Mouse (Mus musculus) embryonic stem cell, embryonic (primary cell): ENCODE data around the gene Atg5.
"Not testable (repeated sequence)": the region's sequence is repeated elsewhere in the genome, so short reads cannot be mapped to it uniquely, and the experiment has no call there.

Experiments used
- CTCF ChIA-PET, 4 experiments: fragments of 300-600 bp in 2 of 4; fragments of 350-600 bp in 2 of 4; sonication (Branson Sonifier 250); formaldehyde crosslinking; loops; one replicate each; lab custom pipeline; 2022; ENCODE audit warnings: inconsistent platforms in 2 of 4; lab: Charles Lee
- POLR2A ChIA-PET, 4 experiments: fragments of 300-600 bp in 2 of 4; fragments of 350-600 bp in 2 of 4; sonication (Branson Sonifier 250); formaldehyde crosslinking; loops; one replicate each; lab custom pipeline; 2022; ENCODE audit warnings: antibody characterized with exemption in 4 of 4, inconsistent platforms in 1 of 4; lab: Charles Lee

Gene Atg5

DNA sequence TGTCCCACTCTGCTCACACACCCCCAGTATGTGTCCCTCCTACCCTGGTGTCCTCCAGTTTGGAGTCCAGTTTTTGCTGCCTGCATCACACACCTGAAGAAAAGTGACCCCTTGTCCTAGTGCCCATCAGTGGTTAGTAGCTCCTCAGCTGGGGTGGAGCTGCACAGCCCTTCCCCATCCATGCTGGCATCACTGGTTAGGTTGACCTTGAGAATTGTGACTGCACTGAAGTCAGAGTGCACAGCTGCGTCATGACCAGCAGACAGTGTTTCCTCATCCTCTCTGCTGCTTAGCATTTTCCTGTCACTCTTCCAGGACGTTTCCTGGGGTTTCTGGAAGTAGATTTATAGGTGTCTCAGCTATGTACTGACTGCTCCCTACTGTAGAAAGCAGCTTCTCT, 63.3 kb downstream of the Atg5 start:
- POLR2A ChIA-PET: interaction anchor here in 2 of 4 experiments (0.6 to 1.6 kb wide), 2 partner anchors 115 to 437 kb away, joined by 4 read pairs; no protein-coding TSS in a partner anchor
- CTCF ChIA-PET: no interaction called here

DNA sequence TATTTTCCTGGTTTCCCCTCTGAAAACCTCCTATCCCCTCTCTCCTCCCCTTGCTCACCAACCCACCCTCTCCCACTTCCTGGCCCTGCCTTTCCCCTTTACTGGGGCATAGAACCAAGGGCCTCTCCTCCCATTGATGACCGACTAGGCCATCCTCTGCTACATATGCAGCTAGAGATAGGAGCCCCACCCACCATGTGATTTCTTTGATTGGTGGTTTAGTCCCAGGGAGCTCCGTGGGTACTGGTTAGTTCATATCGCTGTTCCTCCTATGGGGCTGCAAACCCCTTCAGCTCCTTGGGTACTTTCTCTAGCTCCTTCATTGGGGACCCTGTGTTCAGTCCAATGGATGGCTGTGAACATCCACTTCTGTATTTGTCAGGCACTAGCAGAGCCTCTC, 64.5 kb downstream of the Atg5 start:
- POLR2A ChIA-PET: interaction anchor here in 2 of 4 experiments (1.0 to 1.8 kb wide), 4 partner anchors 59 to 114 kb away, joined by 3 to 4 read pairs (median 4); no protein-coding TSS in a partner anchor

DNA sequence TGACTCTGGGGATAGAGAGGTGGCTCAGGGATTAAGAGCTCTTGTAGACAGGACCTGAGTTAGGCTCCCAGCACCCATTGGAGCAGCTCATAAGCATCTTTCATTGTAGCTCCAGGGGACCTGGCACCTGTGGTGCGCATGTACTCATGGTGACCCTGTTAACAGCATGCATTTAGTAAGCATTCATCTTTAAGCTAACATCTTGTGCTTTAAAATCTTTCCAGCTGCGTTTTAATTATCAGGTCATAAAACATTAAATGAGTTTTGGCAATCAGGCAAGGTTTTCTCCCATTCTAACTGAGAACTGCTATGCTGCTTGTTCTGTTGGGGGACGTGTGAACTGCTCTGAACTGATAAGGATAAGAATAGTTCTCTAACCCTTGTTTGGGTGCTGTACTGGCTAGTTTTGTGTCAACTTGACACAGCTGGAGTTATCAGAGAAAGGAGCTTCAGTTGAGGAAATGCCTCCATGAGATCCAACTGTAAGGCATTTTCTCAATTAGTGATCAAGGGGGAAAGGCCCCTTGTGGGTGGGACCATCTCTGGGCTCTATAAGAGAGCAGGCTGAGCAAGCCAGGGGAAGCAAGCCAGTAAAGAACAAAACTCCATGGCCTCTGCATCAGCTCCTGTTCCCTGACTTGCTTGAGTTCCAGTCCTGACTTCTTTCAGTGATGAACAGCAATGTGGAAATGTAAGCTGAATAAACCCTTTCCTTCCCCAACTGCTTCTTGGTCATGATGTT, 68.7 kb downstream of the Atg5 start:
- POLR2A ChIA-PET: interaction anchor here in 2 of 4 experiments (0.6 to 3.3 kb wide), 15 partner anchors 11 to 120 kb away, joined by 3 to 14 read pairs (median 3); no protein-coding TSS in a partner anchor
- CTCF ChIA-PET: not testable (repeated sequence)

More for the DNA sequence above, 64.5 kb downstream of the Atg5 start:
- CTCF ChIA-PET: not testable (repeated sequence)

DNA sequence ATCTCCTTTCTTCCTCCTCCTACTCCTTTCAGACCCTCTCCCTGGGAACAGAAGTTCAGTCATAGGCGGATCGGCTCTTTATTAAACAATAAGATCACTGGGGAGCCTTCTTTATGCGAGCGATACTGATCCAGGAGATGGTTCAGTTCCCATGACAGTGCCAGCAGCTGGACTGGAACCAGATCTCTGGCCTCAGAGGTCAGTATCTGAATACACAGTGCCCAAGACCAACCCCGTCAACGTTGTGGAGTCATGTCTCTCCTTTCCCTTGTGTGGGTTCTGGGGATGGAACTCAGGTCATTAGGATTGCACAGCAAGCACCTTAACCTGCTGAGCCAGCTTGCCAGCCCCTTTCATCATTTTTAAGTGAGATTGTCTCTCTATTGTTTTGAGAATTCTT, 70.4 kb downstream of the Atg5 start:
- ChIA-PET CTCF (no interaction called here), POLR2A (interaction anchor here in 2 of 4 experiments (0.6 to 1.3 kb wide), 2 partner anchors 71 to 103 kb away, joined by 3 read pairs; no protein-coding TSS in a partner anchor)

DNA sequence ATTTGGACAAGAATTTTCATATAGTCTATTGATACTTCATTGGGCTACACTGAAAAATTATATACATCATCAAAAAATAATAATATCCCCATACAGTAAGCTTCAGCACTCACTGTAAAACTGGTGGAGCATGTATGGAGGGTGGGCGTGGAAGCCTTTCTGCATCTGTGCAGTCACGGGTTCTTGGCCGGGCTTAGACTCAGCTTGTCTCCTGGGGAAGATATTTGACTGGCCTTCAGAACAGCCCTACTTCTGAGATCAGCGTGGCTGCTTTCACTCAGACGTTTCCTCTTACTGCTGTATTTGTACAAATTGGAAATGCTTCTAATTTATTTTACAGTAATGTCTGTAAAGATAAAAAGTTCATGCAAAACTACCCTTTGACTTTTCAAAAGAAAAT, 71.2 kb downstream of the Atg5 start:
- ChIA-PET POLR2A (interaction anchor here in 2 of 4 experiments (0.6 to 1.1 kb wide), 3 partner anchors 14 to 128 kb away, joined by 3 read pairs; no protein-coding TSS in a partner anchor), CTCF (no interaction called here)

DNA sequence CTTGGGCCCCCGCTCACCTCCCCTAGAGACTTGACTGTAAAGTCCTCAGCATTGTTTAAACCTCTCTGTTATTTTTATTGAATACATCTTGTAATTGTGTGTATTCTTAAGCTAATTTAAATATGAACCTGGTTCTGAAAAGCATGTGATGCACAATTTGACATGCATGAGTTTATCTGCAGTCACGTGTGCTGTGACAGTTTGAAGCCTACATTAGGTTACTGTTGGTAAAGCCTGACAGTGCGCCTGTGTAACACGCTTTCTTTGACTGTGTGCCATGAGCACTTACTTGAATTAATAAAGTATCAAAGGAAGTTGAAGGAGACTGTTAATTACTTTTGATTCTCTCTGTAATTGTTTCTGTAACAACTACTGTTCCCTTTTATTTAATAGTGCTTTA, 72.8 kb downstream of the Atg5 start:
- POLR2A ChIA-PET: interaction anchor here in 1 of 4 experiments (1.2 to 1.4 kb wide), 2 partner anchors 25 to 28 kb away, joined by 3 read pairs; no protein-coding TSS in a partner anchor
- CTCF ChIA-PET: no interaction called here

DNA sequence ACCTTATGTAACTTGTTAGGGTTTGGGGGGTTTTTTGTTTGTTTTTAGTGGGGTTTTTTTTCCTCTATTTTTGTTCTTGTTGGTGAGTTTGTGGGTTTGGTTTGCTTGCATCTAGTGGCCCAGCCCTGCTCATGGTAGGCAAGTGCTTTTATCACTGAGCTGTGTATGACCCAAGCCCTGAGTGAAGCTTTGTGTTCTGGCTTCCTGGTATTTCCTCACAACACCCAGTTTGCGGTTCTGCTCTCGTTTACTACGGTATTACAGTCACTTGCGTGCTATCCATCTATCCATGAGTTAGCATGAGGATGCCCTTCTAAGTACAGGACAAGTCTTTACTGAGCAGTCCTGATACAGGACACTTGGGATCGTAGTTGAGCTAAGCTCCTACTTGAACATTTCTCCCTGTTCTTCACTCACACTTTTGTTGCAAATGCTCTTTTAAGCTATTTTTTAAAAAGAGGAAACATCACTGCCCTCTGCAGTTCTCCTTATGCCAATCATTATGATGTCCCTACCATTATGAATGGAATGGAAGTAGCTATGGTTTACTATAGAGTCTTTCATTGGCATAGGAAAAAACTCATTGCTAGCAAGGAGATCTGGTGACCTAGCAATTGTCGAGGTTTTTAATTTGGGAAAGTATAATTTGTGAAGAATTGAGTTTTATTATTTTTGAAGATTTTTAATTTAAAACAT, 73.8 kb downstream of the Atg5 start:
- ChIA-PET CTCF (interaction anchor here in 2 of 4 experiments (0.6 to 1.0 kb wide), 4 partner anchors 8 to 141 kb away, joined by 3 to 5 read pairs (median 3); no protein-coding TSS in a partner anchor), POLR2A (interaction anchor here in 2 of 4 experiments (0.7 to 2.5 kb wide), 7 partner anchors 11 to 67 kb away, joined by 3 to 5 read pairs (median 3); no protein-coding TSS in a partner anchor)

DNA sequence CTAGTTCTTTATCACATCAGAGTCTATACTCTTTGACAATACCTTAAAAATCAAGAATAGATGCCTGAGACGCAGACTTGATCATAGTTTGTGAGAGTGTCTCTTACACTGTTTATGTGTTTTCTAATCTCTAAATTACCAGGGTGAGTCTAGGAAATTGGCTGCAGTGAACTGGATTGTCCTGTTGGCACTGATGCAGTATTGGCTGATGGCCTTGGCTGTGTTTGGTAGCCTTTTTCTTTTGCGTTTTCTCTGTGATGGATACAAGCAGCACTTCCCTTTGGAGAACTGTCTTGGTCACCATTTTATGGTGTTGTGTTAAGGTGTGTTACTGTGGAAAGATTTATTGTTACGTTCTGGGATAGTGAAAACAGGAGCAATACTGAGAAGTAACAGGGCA, 75.2 kb downstream of the Atg5 start:
- POLR2A ChIA-PET: interaction anchor here in 2 of 4 experiments (1.4 to 2.5 kb wide), 4 partner anchors 11 to 50 kb away, joined by 3 to 6 read pairs (median 5); no protein-coding TSS in a partner anchor
- CTCF ChIA-PET: interaction anchor here in 2 of 4 experiments (0.6 to 1.0 kb wide), 2 partner anchors 10 to 470 kb away, joined by 3 to 5 read pairs; no protein-coding TSS in a partner anchor

DNA sequence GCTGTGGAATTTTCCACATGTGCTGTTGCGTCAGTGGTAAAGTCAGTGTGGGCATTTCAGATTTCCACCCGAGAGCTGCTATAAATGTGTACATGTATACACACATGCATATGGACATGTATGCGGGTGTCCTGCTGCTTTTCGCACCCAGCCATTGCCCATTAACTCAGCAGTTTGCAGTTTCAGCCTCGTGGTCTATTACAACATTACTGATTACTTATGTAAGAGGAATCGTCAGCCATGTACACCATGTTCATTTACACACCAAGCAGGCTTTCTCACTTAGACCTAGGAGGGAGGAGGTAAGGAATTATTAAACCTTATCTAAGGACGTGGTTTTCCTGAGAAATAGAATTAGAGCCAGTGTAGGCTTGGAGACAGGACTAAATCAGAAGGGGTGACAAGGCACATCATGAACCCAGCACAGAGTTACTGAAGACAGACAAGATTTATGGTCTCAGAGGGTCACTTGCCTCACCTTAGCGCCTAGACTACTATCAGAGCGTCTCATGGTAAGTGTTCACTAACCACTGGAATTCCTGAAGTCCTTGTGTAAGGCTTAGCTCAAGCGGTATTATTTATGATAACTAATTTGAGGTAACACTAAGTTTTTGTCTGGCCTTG, 79.5 kb downstream of the Atg5 start:
- ChIA-PET CTCF (no interaction called here), POLR2A (interaction anchor here in 2 of 4 experiments (0.6 to 1.6 kb wide), 3 partner anchors 22 to 65 kb away, joined by 3 to 4 read pairs (median 3); no protein-coding TSS in a partner anchor)

DNA sequence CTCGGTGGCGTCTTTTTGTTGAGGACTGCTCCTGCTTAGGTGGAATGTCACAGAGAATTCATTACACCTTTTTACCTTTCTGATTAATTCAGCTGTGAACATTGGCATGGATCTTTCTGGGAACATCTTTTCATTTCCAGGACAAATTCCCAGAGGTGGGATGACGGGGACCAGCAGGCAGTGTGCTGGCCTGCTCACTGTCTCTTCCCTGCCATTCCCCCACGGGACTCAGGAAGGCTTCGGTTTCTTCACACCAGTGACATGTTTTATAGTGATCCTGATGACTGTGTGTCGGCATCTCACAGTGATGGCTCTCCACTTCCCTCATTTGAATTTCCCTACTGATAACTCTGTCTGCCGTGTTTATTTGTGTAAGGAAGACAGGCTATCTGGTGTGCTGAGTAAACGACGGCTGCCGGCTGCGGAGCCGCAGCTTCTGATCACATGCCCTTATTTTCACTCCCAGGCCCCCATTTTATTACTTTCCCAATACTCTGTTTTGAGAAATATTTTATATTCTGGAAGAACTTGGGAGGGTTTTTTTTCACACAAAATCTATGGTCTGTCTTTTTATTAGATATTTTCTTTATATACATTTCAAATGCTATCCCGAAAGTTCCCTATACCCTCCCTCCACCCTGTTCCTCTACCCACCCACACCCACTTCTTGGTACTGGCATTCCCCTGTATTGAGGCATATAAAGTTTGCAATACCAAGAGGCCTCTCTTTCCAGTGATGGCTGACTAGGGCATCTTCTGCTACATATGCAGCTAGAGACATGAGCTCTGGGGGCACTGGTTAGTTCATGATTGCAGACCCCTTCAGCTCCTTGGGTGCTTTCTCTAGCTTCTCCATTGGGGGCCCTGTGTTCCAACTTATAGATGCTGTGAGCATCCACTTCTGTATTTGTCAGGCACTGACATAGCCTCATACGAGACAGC, 80.6 kb downstream of the Atg5 start:
- POLR2A ChIA-PET: interaction anchor here in 1 of 4 experiments (1.3 kb wide), 1 partner anchor 42 kb away, joined by 3 read pairs; no protein-coding TSS in a partner anchor
- CTCF ChIA-PET: no interaction called here

DNA sequence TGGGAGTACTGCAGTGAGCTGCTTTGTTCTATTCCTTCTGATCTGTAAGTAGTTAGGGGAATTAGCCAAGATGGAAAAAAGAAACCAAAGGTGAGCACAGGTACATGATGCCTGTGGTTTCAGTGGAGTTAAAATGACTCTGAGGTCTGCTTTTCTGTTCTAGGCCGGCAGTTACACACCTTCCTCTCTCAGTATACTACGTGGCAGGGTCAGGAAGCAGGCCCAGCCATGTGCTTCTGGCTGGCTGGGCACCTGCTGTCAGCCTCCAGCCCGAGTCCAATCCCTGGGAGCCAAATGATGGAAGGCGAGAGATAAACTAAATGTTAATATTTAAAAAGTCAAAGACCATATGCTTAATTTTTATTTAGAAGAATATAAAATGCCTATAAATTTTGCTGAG, 85.3 kb downstream of the Atg5 start:
- ChIA-PET POLR2A (interaction anchor here in 1 of 4 experiments (0.9 to 2.4 kb wide), 4 partner anchors 12 to 47 kb away, joined by 3 to 9 read pairs (median 3); no protein-coding TSS in a partner anchor), CTCF (no interaction called here)

DNA sequence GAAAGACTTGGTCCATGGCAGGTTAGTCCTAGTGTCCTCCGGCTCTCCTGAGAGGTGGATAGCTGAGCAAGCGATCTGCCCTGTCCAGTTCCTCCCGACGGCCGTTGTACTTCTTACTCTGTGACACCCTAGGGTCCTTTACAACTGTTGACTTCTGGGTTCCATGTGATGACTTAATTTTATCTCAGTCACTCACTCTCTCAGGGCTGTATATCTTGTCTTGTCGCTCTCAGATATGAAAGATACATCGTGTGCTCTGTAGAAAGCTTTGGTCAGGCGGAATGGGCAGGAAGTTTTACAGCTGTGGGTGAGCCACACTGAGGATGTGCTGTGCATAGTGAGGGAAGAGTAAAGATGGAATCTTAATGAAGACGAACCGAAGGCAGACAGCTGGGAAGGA, 86.2 kb downstream of the Atg5 start:
- ChIA-PET POLR2A (interaction anchor here in 2 of 4 experiments (0.6 to 1.5 kb wide), 9 partner anchors 11 to 523 kb away, joined by 3 to 7 read pairs (median 4); no protein-coding TSS in a partner anchor), CTCF (interaction anchor here in 1 of 4 experiments (0.6 kb wide), 1 partner anchor 916 kb away, joined by 3 read pairs; no protein-coding TSS in a partner anchor)

DNA sequence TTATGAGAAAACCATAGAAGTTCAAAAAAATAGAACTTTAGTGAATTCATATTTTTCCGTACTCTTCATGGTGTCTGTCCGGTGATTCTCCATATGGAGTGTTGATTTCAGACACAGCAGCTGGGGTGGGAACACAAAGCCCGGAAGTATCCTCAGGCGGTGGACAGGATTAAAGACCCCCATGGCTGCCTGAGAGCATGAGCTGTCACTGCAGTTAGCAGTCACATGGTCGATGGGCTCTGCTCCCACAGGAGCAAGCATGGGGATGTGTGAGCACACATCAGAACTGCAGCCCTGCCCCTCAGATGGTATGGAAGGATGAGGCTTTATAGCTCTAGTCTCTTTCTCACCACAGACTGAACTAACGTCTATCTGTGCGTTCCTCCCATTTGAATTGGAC, 87.1 kb downstream of the Atg5 start:
- ChIA-PET POLR2A (interaction anchor here in 2 of 4 experiments (0.8 to 1.5 kb wide), 8 partner anchors 12 to 102 kb away, joined by 3 to 7 read pairs (median 4); no protein-coding TSS in a partner anchor), CTCF (no interaction called here)

DNA sequence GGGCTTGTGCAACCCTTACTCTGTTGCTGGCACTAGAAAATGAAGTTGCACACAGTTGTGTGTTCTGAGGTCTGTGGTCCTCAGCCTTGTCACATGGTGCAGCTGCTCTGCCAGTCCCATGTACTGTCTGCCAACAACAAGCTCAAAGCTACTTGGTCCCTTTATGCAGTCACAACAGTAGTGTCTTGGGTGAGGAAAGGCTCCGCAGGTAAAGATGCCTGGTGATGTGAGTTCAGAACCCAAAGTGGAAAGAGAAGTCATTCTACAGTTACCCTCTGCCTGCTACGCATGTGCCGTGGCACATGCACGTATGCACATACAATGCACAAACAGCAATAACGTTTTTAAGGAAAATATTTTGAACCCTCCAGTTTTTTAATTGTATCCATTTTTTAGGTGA, 88.5 kb downstream of the Atg5 start:
- POLR2A ChIA-PET: interaction anchor here in 3 of 4 experiments (0.5 to 3.6 kb wide), 5 partner anchors 11 to 231 kb away, joined by 3 to 18 read pairs (median 4); no protein-coding TSS in a partner anchor
- CTCF ChIA-PET: no interaction called here

DNA sequence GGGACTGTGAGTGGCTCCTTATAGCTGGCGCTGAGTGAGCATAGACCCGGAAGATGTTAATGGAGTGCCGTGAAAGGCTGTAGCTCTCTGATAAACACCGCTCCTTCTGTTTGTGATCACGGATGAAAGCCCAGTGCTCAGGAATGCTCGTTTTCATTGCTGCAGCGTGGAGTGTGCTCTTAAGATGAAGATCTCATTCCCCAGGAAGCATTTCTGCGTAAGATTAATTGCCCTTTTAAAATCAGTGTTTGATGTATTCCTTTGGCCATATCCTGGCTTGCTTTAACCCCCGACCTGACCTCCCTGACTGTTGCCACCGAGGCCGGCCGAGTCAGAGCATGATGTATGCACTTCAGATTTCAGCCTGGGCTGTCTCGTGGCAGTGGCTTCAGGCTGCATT, 89.2 kb downstream of the Atg5 start:
- ChIA-PET CTCF (no interaction called here), POLR2A (interaction anchor here in 3 of 4 experiments (0.5 to 3.6 kb wide), 8 partner anchors 11 to 231 kb away, joined by 3 to 18 read pairs (median 4); no protein-coding TSS in a partner anchor)

DNA sequence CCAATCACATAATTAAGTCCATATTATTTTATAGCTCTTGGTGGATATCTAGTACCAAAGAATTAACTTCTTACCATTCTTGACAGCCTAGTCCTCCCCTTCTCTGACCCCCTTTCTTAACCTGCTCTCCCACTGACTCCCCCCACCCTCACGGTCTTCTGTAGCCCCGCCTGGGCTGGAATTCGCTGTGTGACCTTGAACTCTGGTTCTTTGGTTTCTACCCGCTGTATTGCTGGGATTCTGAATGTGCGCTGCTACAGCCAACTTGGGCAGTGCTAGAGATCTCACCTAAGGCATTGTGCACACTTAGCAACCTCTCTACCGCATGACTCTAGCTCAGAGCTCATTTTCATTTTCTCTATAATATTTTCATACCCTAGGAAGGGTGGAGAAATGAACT, 90.7 kb downstream of the Atg5 start:
- POLR2A ChIA-PET: interaction anchor here in 2 of 4 experiments (1.1 to 3.6 kb wide), 4 partner anchors 9 to 83 kb away, joined by 3 to 18 read pairs (median 4); no protein-coding TSS in a partner anchor
- CTCF ChIA-PET: interaction anchor here in 2 of 4 experiments (0.6 to 0.7 kb wide), 3 partner anchors 32 to 440 kb away, joined by 3 to 4 read pairs (median 3); no protein-coding TSS in a partner anchor

DNA sequence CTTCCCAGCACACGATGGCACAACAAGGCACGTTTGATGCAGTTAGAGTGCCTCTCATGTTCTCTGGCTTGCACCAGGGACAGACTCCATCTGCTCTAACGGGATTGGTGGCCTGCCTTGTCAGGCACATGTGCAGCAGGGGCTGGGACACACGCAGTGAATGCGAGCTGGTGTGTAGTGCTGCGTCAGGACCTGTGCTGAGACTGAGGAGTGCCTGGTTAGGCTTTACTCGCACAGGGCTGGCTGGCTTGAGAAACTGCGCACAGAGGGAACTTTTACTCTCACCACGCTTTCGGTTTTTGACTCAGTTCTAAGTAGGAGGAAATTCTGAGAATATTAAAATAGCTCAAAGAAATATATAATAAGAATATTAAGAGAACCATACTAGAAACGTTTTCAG, 92.5 kb downstream of the Atg5 start:
- CTCF ChIA-PET: no interaction called here

More for the DNA sequence above, 92.5 kb downstream of the Atg5 start:
- POLR2A ChIA-PET: interaction anchor here in 3 of 4 experiments (0.6 to 2.5 kb wide), 8 partner anchors 8 to 49 kb away, joined by 3 to 16 read pairs (median 4); no protein-coding TSS in a partner anchor
